Mouse (Mus musculus): ENCODE data around the gene Crb2.

GRCm38 (mm10) chr2:37822122-37822521, 46.1 kb downstream of the Crb2 start:
- TF ChIP-seq CTCF (conservative IDR thresholded peaks at IDR 0.05; ENCODE audit: insufficient read depth, insufficient read length, low read depth, low read length), result no peak
- TF ChIP-seq POLR2A (IDR thresholded peaks at IDR 0.05; ENCODE audit: low read depth, low read length), result no peak

All from kidney, adult 2 months (tissue).